Mouse (Mus musculus): ENCODE results near the gene Pax3. TPM values are rescaled to one million over a fixed set of nuclear protein-coding genes. Genes with fewer than 3 reads are reported as not detected.

The Pax3 gene
- polyA plus RNA-seq, 1 experiment from 2014 or later, result 33.6 TPM

DNA sequence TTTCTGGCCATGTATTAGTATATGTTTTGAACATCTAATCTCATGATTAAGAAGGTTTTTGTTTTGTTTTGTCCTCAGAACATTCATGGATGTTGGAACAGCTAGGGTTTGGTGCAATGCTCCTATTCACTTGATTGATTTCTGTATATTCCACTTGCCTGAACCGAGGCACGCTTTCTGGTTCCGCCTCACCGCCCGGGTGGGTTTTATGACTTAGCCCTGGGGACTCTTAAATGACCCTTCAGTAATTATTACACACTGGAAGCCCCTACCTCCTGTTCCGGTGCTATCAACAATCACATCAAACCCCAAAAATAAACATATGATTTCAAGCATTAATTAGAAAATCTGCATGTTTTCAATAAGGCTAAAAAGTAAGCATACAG is 9.2 kb downstream of the Pax3 start:
- peaks cover 91% of the 10 kb centered on the region for H3K4me1 ChIP-seq
- no peaks in the 10 kb centered on the region for H3K9me3 ChIP-seq (replicated peaks)
- peak overlapping the region; percentile 95 for H3K27ac ChIP-seq (replicated peaks)
- WGBS, result 6% methylated on average over 6 of the region's 6 CpGs
- H3K27me3 ChIP-seq (ENCODE audit: low read depth, poor library complexity, severe bottlenecking), result peaks cover 100% of the 10 kb centered on the region
- H3K36me3 ChIP-seq, result peaks cover 36% of the 10 kb centered on the region
- no peak for DNase-seq (ENCODE audit: low spot score)
- peak overlapping the region; percentile 75 for H3K4me3 ChIP-seq

DNA sequence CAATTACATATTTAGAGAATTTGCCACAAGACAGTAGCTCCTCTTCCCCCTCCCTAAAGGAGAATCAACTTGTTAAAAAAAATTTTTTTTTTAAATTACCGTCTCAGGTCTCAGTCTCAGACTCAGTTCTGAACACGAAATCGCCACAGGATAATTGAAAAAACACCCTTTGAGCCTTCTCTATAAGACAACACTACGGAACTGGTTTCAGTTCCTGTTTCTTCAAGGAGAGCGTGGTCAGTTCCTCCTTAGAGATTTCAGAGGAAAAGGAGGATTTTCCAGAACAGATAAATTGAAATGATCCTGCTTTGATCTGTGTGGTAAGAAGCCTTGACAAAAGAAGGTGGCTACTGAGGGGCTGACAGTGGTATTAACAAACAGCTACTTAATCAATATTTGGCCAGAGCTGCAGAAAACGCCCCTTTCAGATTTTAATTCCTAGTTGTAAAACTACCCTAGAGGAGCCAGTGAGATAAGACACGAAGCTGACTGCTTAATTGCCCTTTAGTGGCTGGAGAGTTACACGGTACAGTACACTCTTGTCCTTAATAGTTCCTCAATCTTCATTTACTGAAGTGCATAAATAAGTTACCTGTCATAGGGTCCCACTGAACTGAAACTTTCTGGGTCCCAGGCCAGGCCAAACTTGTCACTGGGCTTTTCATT is 9.7 kb downstream of the Pax3 start:
- 4% methylated on average over 8 of the region's 8 CpGs for WGBS
- Histone ChIP-seq H3K27ac (replicated peaks) (peak overlapping the region; percentile 95), H3K36me3 (peaks cover 34% of the 10 kb centered on the region), H3K4me3 (peak overlapping the region; percentile 75), H3K27me3 (ENCODE audit: low read depth, poor library complexity, severe bottlenecking) (peaks cover 100% of the 10 kb centered on the region), H3K9me3 (replicated peaks) (no peaks in the 10 kb centered on the region), H3K4me1 (peaks cover 91% of the 10 kb centered on the region)
- peak; percentile 18 for DNase-seq (ENCODE audit: low spot score)

DNA sequence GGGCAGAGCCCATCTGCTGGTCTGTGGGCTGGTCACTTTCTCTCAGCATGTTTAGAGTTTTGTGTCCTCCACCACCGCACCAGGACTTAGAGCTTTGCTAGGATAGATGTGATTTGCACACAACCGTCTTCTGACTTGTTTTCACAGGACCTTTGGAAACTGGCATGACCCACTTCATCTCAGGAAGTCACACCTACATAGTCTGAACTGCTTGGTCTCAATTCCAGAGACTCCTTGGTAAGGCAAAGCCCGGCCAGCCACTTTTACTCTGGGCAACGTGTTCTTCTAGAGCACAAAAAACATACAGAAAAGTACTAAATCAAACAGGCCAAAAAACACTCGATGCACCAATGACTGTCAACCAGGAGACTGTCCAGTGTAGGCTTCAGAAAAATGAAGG is 14.0 kb downstream of the Pax3 start:
- no peaks in the 10 kb centered on the region for H3K9me3 ChIP-seq (replicated peaks)
- WGBS, result 43% methylated on average over 5 of the region's 5 CpGs
- H3K4me3 ChIP-seq, result peak overlapping the region; percentile 25; the same call in 1 of the 2 replicates
- peaks cover 99% of the 10 kb centered on the region for H3K27me3 ChIP-seq (ENCODE audit: low read depth, poor library complexity, severe bottlenecking)
- peaks cover 75% of the 10 kb centered on the region for H3K4me1 ChIP-seq
- peak overlapping the region; percentile 69 for H3K27ac ChIP-seq (replicated peaks)
- peaks cover 31% of the 10 kb centered on the region for H3K36me3 ChIP-seq
- DNase-seq (ENCODE audit: low spot score), result peak; percentile 28

DNA sequence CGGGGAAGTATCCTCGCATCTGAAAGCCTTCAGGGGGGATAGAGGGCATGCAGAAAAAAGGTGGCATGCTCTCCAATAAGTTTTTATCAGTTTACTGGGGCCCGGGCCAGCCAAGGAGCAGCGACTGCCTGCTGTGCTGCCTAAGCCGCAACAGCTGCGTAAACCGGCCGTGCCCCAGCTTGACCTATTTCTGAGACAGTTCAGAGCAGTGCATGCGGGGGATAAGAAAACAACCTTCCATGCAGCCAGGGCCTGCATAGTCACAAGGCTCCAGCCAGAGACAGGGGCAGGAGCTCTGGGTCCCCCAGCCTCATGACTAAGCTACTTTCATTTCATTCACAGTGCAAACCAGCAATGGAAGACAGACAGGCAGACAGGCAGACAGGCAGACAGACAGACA is 15.1 kb downstream of the Pax3 start:
- DNase-seq (ENCODE audit: low spot score), result peak; percentile 82
- Histone ChIP-seq H3K27ac (replicated peaks) (peak overlapping the region; percentile 69), H3K27me3 (ENCODE audit: low read depth, poor library complexity, severe bottlenecking) (peaks cover 99% of the 10 kb centered on the region), H3K4me3 (peak overlapping the region; percentile 25), H3K9me3 (replicated peaks) (no peaks in the 10 kb centered on the region), H3K4me1 (peaks cover 72% of the 10 kb centered on the region), H3K36me3 (peaks cover 40% of the 10 kb centered on the region)
- under 1% methylated on average over 9 of the region's 9 CpGs for WGBS

DNA sequence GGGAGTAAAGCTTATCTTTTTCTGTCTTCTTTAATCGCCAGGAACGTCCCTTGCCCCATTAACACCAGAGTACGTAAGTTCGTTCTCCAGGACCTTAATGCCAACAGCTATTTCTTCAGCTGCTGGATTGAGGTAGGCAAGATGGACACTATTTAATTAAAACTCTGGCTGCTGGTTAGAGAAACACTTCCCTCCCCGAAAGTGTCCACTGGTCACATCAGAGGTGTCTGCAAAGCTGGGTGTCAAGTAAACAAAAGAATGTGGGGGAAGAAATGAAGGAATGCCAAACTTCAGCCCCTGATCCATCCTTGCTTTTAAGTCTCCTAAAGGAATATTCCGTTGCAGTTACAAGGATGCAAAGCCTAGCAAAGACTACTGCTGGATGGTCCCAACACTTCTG is 24.6 kb downstream of the Pax3 start:
- Histone ChIP-seq H3K36me3 (peaks cover 17% of the 10 kb centered on the region), H3K27ac (replicated peaks) (peak overlapping the region; percentile 77), H3K27me3 (ENCODE audit: low read depth, poor library complexity, severe bottlenecking) (peaks cover 98% of the 10 kb centered on the region), H3K4me1 (peaks cover 97% of the 10 kb centered on the region), H3K9me3 (replicated peaks) (no peaks in the 10 kb centered on the region), H3K4me3 (peak overlapping the region; percentile 30; the same call in 1 of the 2 replicates)
- peak; percentile 22 for DNase-seq (ENCODE audit: low spot score)
- 15% methylated on average over 6 of the region's 6 CpGs for WGBS

DNA sequence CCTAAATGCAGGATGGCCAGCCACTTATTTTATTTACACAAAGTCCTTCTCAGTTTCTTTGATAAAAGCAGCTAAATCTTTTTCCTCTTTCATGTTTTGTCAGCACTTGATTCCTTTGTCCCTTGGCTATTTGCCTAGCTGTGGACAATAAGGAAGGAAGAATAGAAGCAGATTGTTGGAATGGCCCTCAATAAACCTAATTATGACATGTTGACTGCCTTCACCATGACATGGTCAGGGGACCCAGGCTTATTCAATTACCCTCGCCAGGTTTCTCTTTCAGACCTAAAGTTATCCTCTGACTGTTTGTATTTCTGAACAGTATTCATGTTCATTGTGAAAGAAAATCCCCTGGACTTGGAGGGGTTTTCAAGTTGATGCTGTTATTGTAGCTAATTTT is 25.3 kb downstream of the Pax3 start:
- no peaks in the 10 kb centered on the region for H3K9me3 ChIP-seq (replicated peaks)
- WGBS, result 15% methylated on average over 1 of the region's 1 CpGs
- peak overlapping the region; percentile 77 for H3K27ac ChIP-seq (replicated peaks)
- H3K4me3 ChIP-seq, result peak overlapping the region; percentile 30; the same call in 1 of the 2 replicates
- H3K36me3 ChIP-seq, result peaks cover 11% of the 10 kb centered on the region
- H3K27me3 ChIP-seq (ENCODE audit: low read depth, poor library complexity, severe bottlenecking), result peaks cover 98% of the 10 kb centered on the region
- H3K4me1 ChIP-seq, result peaks cover 97% of the 10 kb centered on the region
- no peak for DNase-seq (ENCODE audit: low spot score)

DNA sequence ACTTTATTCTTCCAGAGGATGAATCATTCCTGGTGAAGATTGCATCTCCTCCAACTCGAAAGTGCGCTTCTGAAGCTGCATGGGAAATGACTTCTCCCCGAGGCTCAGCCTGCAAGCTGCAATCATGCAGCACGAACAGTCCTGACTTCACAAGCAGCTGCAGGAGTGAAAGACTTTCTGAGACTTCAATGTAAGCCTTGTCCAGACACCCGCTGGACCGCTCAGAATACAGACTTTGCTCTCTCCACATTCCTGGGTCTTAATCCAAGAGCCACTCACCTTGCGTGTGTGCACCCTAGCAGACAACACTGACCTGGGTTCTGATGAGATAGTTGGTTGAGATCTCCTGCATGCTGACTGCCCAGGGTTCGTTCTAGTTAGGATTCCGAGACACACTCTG is 26.2 kb downstream of the Pax3 start:
- Histone ChIP-seq H3K27ac (replicated peaks) (peak overlapping the region; percentile 77), H3K4me1 (peaks cover 97% of the 10 kb centered on the region), H3K27me3 (ENCODE audit: low read depth, poor library complexity, severe bottlenecking) (peaks cover 98% of the 10 kb centered on the region), H3K4me3 (peak overlapping the region; percentile 29), H3K9me3 (replicated peaks) (no peaks in the 10 kb centered on the region), H3K36me3 (peaks cover 8% of the 10 kb centered on the region)
- peak; percentile 49 for DNase-seq (ENCODE audit: low spot score)
- 17% methylated on average over 9 of the region's 9 CpGs for WGBS

DNA sequence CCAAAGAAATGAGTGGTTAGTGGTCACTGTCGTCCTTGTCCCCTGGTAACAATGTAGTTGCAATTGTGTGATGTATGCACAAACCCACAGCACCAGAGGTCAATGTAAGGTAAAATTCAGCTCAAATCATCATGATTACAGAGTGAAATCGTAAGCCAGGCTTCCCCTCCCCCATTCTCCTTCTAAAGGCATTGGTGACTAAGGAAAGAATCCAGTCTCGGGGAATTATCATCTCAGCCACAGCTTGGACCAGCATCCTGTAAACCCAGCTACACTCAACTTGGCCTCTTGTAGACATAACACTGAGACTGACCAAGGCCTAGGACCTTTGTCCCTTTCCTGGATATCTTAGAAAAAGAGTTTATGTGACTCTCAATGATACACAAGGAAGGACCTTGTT is 28.1 kb downstream of the Pax3 start:
- whole genome bisulfite sequencing, result 29% methylated on average over 3 of the region's 3 CpGs
- H3K4me3 ChIP-seq, result peak overlapping the region; percentile 23; the same call in 1 of the 2 replicates
- H3K4me1 ChIP-seq, result peaks cover 100% of the 10 kb centered on the region
- no peaks in the 10 kb centered on the region for H3K9me3 ChIP-seq (replicated peaks)
- DNase-seq (ENCODE audit: low spot score), result peak; percentile 36
- H3K36me3 ChIP-seq, result peaks cover 19% of the 10 kb centered on the region
- peak overlapping the region; percentile 70 for H3K27ac ChIP-seq (replicated peaks)
- peaks cover 100% of the 10 kb centered on the region for H3K27me3 ChIP-seq (ENCODE audit: low read depth, poor library complexity, severe bottlenecking)

DNA sequence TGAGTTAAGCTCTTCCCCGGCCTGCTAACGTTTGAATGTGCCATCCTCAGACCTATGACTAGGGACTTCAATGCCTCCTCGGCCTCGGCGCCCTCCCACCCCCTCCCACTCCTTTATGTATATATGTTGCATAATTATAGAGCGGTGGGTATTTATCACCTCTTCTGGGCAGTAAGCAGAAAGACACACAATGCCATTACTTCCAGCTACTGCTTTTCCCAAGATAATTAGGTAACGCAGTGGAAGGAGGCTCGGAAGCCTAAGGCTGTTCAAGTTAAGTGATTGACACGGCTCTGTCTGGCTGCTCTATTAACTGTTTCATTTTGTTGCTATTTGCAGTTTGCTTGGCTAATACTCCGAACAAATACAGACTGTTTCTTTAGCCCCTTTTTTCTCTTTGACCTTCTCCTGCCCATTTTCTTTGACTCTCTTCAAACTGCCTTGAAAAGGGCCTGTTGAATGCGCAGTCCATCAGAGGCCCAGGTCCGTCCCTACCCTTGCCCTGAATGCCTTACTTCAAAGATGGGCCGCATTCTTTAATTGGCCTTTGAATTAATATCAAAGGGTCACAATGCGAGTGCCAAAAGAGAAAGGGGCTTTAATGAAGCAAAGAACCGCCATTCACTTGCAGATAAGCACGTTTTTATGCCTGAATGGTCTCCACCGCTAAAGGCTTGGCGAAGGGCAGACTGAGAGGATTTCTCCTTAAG is 29.2 kb downstream of the Pax3 start:
- Histone ChIP-seq H3K4me3 (peak overlapping the region; percentile 28; the same call in 1 of the 2 replicates), H3K27me3 (ENCODE audit: low read depth, poor library complexity, severe bottlenecking) (peaks cover 100% of the 10 kb centered on the region), H3K4me1 (peaks cover 98% of the 10 kb centered on the region), H3K36me3 (peaks cover 19% of the 10 kb centered on the region), H3K9me3 (replicated peaks) (no peaks in the 10 kb centered on the region), H3K27ac (replicated peaks) (peak overlapping the region; percentile 78)
- 11% methylated on average over 18 of the region's 18 CpGs for WGBS
- DNase-seq (ENCODE audit: low spot score), result peak; percentile 64

DNA sequence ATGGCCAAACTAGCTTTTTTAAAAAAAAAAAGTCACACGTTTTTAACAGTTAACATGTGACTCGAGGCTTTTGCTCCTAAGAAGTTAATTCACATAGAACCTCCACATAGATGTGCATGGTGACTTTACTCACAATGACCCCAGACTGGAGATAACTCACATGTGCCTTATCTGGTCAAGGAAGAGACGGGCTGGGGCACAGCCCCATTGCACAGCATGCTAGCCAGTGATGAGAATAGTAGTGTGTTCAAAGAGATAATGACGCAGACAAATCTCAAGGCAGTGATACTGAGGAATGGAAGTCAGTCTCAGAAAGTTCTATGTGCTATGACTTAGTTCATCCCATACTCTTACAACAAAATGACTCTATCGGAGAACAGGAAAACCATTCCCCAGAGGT is 35.2 kb downstream of the Pax3 start:
- 85% methylated on average over 5 of the region's 5 CpGs for WGBS
- H3K27ac ChIP-seq (replicated peaks), result no peak overlapping the region
- peaks cover 90% of the 10 kb centered on the region for H3K4me1 ChIP-seq
- H3K9me3 ChIP-seq (replicated peaks), result no peaks in the 10 kb centered on the region
- peaks cover 100% of the 10 kb centered on the region for H3K27me3 ChIP-seq (ENCODE audit: low read depth, poor library complexity, severe bottlenecking)
- no peak for DNase-seq (ENCODE audit: low spot score)
- H3K36me3 ChIP-seq, result peaks cover 19% of the 10 kb centered on the region
- no peak overlapping the region for H3K4me3 ChIP-seq

DNA sequence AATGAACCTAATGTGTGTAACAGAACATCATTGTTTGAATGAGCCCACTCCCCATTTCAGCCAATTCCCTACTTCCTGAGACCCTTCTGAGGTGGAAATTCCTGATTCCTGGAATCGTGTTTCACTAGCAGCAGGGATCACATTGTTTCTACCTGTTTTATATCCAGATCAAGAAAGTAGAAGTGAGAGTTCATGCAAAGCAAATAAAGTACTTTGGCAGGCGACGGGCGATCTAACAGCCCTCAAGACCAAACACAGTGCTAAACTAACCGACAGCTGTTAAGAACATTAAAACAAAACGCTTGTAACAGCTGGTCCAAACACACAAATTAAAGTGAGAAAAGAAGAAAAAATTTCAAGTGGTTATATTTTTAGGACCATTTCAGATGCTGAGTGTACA is 39.0 kb downstream of the Pax3 start:
- no peak for DNase-seq (ENCODE audit: low spot score)
- WGBS, result 38% methylated on average over 6 of the region's 6 CpGs
- H3K27ac ChIP-seq (replicated peaks), result no peak overlapping the region
- peaks cover 99% of the 10 kb centered on the region for H3K27me3 ChIP-seq (ENCODE audit: low read depth, poor library complexity, severe bottlenecking)
- no peaks in the 10 kb centered on the region for H3K9me3 ChIP-seq (replicated peaks)
- no peak overlapping the region for H3K4me3 ChIP-seq
- peaks cover 68% of the 10 kb centered on the region for H3K4me1 ChIP-seq
- peaks cover 7% of the 10 kb centered on the region for H3K36me3 ChIP-seq

DNA sequence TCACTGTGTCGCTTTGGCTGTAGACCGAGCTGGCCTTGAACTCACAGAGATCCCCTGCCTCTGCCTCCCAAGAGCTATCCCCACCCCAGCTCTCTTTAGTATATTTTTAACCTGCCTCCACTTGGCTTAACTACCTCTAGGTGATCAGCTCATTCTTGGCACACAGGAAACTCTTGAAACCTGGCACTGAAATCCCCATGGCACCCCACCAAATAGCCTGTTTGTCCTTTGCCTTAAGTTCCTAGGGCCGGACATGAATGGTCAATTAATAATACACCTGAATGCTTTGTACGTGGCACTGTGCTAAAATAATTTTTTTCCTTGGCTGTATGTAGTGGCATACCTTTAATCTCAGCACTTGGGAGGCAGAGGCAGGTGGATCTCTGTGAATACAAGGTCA is 41.1 kb downstream of the Pax3 start:
- no peaks in the 10 kb centered on the region for H3K9me3 ChIP-seq (replicated peaks)
- peaks cover 7% of the 10 kb centered on the region for H3K36me3 ChIP-seq
- no peak overlapping the region for H3K27ac ChIP-seq (replicated peaks)
- H3K4me3 ChIP-seq, result no peak overlapping the region
- 94% methylated on average over 4 of the region's 4 CpGs for WGBS
- peaks cover 99% of the 10 kb centered on the region for H3K27me3 ChIP-seq (ENCODE audit: low read depth, poor library complexity, severe bottlenecking)
- no peak for DNase-seq (ENCODE audit: low spot score)
- H3K4me1 ChIP-seq, result peaks cover 51% of the 10 kb centered on the region

DNA sequence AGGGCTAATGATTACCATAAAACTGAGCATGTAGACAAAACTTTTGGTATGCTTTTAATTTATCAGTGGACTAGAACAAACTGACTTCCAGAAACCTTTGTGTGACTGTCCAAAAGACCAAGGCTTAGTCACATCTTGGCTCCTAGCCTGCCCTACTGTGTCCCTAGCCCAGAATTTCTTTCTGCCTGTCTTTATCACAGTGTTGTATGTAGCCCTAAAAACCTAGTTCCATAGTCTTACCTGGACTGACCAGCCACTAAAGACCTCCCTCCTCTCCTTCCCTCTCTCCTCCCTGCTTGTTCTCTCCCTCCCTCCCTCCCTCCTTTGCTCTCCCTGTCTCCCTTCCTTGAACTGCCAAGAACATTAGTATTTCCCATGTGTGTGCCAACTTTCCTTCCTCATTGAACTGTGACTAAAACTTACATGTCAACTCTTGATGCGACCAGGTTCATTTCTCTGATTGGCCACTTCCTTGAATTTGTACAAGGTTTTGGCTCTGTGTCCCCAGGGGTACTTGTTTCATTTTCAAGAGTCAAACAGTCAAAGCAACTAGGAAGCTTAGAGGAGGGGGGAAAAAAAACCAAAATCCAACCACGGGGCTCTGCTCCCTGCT is 48.8 kb downstream of the Pax3 start:
- Histone ChIP-seq H3K27ac (replicated peaks) (no peak overlapping the region), H3K9me3 (replicated peaks) (no peaks in the 10 kb centered on the region), H3K4me1 (peaks cover 67% of the 10 kb centered on the region), H3K27me3 (ENCODE audit: low read depth, poor library complexity, severe bottlenecking) (peaks cover 100% of the 10 kb centered on the region), H3K36me3 (no peaks in the 10 kb centered on the region; the same call in 1 of the 2 replicates), H3K4me3 (no peak overlapping the region)
- no peak for DNase-seq (ENCODE audit: low spot score)
- 59% methylated on average over 2 of the region's 2 CpGs for WGBS

Data from midbrain, embryonic 10.5 days (tissue).